Mouse (Mus musculus) embryo, embryonic 11 days (tissue): ENCODE measurements at regions not wholly inside any gene's neighbourhood (a gene's known extent, or its start where the extent isn't known, plus 50 kb on each side); places are given as distances from the start of the nearest gene placed in this dataset.

Experiments
- DNase-seq: peaks from one replicate; pipeline ENCODE4 v3.0.0-alpha.2; 2015

DNA sequence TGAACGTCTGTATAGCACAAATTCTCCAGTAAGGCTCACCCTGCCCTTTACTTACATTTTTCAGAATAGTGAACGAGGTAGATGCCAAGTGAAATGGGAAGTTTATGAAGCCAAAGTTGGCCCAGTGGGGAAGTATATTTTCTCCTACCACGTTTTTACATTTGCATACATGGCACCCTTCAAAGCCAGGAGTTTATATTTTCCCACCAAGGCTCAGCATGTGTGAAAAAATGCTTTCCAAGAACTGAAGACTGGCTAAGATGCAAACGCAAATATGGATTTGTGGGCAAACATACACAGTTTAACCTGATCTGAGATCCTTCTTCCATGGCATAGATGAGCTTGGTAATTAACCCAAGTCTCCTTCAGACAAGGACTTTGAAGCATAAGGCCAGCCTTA is 2209.4 kb upstream of the Gm7489 start:
- no peak for DNase-seq

DNA sequence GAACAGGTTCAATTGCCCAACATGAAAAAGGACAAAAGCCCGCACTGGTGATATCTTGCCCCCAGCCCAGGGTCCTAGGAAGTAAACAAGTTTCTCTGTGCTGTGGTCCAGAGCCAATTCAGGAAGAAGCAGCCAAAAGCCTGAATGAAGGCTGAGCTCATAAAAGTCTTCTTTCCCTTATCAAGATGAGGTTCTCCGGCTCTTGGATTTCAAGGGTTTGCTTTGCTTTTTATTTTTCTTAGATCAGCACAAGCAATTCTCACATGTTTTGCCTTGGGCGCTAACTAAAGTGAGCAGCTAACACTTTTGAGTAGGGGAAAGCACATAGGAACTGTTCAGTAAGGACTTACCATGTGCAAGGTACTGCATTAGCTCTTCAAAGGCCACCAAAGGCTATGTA is 2208.0 kb upstream of the Gm7489 start:
- DNase-seq, result no peak

DNA sequence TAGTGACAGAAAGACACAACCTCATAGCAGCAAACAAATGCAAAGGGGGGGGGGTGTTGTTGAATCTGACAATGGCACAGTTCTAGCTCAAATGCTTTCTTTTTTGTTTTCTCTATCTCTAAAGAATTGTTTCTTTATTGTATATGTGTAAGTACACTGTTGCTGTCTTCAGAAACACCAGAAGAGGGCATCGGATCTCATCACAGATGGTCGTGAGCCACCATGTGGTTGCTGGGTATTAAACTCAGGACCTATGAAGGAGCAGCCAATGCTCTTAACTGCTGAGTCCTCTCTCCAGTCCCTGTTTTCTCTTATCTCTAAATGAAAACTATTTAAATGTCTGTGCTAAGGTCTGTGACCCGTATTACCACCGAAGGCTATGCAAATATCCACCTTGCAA is 2207.4 kb upstream of the Gm7489 start:
- no peak for DNase-seq

- peak; percentile 19 for DNase-seq
These were observed 2205.4 kb upstream of the Gm7489 start for GRCm38 (mm10) chr15:51679186-51679902.

DNA sequence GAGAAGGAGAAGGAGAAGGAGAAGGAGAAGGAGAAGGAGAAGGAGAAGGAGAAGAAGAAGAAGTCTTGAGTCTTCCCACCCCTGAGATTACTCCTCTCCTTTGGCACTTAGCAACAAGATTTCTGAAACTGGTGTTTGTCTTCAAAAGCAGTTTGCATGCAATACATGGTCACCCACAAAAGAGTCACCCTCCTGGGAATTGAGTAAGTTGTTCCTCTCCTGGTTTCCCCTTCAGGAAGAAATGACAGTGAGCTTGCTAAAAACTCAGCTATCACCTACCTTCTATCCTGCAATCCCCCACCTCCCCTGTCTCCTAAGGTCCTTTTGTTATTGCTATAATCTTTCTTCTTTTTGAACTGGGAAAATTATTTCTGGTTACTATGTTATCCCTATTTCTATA is 2204.2 kb upstream of the Gm7489 start:
- no peak for DNase-seq

- no peak for DNase-seq
These were observed 2203.5 kb upstream of the Gm7489 start for GRCm38 (mm10) chr15:51681191-51681590.

DNA sequence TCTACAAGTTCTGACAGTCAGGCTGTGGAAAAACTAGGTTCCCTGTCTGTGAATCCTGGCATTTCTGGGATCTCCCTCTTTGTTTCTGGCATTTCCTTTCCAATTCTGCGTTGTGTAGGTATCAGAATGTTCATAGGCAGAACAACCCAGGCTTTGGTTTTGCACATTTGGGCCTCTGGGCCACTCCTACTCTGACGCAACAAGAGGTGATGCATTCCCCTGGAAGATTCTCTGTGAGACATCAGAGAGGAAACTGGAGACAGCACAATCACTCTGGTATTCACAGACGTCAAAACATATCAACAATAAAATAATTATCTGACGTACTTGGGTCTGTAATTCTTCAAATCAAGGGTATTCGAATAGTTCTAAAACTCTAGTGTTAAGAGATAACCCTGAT is 2202.4 kb upstream of the Gm7489 start:
- DNase-seq, result no peak

DNA sequence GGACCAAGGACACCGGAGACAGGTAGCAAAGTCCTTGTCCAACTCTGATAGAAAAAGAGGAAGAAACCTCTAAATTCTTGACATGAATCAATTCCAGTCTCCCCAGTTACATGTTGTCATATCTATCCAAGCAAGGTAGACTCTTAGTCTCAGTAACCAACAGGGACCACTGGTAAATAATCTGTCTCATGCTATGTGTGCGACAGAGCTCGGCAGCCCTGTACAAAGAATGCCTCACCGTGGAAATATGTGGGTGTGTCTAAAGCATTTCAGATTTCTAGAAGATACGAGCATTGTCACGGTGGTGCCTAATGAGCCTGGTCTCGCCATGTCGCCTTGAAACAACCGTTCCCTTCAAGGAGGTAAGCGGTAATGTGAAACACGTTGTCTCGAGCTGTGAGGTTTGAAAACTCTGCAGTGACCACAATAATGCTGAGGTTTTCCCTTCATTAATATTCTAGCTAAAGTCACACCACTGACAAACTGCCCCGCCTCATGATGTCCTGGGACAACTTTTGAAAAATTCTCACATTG is 2197.6 kb upstream of the Gm7489 start:
- DNase-seq, result no peak

GRCm38 (mm10) chr15:51689498-51689897 is 2195.2 kb upstream of the Gm7489 start:
- no peak for DNase-seq

GRCm38 (mm10) chr15:51692671-51693070 is 2192.0 kb upstream of the Gm7489 start:
- DNase-seq, result no peak

GRCm38 (mm10) chr15:51696344-51697016 is 2188.2 kb upstream of the Gm7489 start:
- DNase-seq, result no peak

- DNase-seq, result no peak
These were observed 2180.5 kb upstream of the Gm7489 start for GRCm38 (mm10) chr15:51704198-51704597.

GRCm38 (mm10) chr15:51709871-51710655 is 2174.6 kb upstream of the Gm7489 start:
- no peak for DNase-seq

GRCm38 (mm10) chr15:51720873-51721308 is 2163.8 kb upstream of the Gm7489 start:
- peak; percentile 12 for DNase-seq

- DNase-seq, result no peak
These were observed 2163.3 kb upstream of the Gm7489 start for GRCm38 (mm10) chr15:51721363-51721762.

DNA sequence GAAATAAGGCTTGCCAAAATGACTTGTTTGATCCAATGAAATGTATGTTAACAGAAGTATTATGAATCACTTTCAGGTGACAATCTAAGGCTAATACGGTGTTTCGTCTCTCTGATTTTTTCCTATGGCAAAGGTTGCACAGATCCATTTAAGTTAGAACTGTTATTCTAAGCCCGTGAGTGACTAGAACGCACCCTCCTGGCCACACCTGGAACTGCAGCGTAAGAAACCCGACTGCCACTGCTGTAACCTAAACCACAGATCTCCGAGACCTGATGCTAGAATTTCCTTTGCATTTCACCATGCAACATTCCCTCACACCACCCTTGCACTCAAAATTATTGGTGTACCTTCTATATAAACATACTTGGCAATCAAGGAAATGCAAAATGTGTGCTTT is 2160.6 kb upstream of the Gm7489 start:
- no peak for DNase-seq

DNA sequence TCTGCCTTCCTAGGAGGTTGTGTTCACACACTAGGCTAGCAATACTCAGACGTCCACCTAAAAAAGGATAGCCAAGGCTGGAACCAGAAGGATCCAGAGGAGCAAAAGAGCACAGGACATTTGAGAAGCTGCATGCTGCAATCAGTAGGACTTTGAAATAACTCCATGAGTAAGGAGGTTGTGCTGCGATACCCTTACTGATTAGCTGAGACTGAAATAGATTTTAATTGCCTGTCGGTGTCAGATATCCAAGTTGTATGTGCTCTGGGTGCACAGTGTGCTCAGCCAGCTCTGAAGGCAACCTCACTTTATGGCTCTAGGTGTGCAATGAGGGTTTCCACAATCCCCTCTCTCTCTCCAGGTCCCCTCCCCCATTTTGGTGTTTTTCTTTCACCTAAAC is 2159.2 kb upstream of the Gm7489 start:
- no peak for DNase-seq

- no peak for DNase-seq
These were observed 2154.6 kb upstream of the Gm7489 start for GRCm38 (mm10) chr15:51730106-51730505.

GRCm38 (mm10) chr15:51730805-51731412 is 2153.8 kb upstream of the Gm7489 start:
- no peak for DNase-seq

- no peak for DNase-seq
These were observed 2150.5 kb upstream of the Gm7489 start for GRCm38 (mm10) chr15:51734194-51734593.
